Mouse (Mus musculus): Measurements from ENCODE around the gene Rack1.
"Not testable (repeated sequence)": the region's sequence is repeated elsewhere in the genome, so short reads cannot be mapped to it uniquely, and the experiment has no call there.

Rack1 gene

GRCm38 (mm10) chr11:48816800-48817665, 16.9 kb downstream of the Rack1 start, which contains the start of gene Trim41:
Gene Trim41, minus strand, starts transcription at chr11:48817353.
- in situ Hi-C loops (cut with MboI; ENCODE audit: low sequenced_read_pairs) = no loop called here

- in situ Hi-C loops (cut with MboI; ENCODE audit: low sequenced_read_pairs) = no loop called here
These were observed 17.7 kb downstream of the Rack1 start for GRCm38 (mm10) chr11:48817794-48818193.

DNA sequence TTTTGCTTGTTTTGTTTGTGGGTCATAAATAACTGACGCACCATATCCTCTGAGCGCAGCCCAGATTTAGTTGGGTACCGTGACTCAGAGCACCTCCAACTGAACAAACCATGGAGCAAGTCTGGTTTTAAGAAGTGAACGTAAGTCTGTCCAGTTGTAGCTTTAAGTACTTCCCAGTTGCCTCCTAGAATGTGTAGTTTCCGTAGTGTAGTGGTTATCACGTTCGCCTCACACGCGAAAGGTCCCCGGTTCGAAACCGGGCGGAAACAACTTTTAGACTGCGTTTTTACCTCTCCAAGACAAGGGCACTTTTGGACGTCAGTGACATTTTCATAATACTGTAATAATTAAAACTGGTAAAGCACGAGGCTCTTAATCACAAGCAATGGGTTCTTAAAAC, 18.2 kb downstream of the Rack1 start:
- in situ Hi-C loops (cut with MboI; ENCODE audit: low sequenced_read_pairs) = no loop called here

- in situ Hi-C loops (cut with MboI; ENCODE audit: low sequenced_read_pairs) = no loop called here
These were observed 19.6 kb downstream of the Rack1 start for GRCm38 (mm10) chr11:48819614-48820307.

GRCm38 (mm10) chr11:48820308-48820674, 20.2 kb downstream of the Rack1 start:
- in situ Hi-C loops (cut with MboI; ENCODE audit: low sequenced_read_pairs) = no loop called here

DNA sequence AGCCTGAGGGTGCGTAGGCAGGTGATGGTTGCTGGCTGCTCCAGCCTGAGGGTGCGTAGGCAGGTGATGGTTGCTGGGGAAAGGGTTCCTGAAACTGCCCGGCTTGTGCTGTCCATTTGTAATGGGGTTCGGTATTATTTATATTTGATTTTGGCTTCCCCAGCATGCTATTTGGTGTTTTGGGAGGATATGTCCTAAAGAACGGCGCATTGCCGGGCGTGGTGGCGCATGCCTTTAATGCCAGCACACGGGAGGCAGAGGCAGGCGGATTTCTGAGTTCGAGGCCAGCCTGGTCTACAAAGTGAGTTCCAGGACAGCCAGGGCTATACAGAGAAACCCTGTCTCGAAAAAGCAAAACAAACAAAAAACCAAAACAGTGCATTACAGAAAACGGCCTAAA, 21.2 kb downstream of the Rack1 start:
- in situ Hi-C loops (cut with MboI; ENCODE audit: low sequenced_read_pairs) = not testable (repeated sequence)

- in situ Hi-C loops (cut with MboI; ENCODE audit: low sequenced_read_pairs) = no loop called here
These were observed 22.8 kb downstream of the Rack1 start for GRCm38 (mm10) chr11:48822768-48823512.

DNA sequence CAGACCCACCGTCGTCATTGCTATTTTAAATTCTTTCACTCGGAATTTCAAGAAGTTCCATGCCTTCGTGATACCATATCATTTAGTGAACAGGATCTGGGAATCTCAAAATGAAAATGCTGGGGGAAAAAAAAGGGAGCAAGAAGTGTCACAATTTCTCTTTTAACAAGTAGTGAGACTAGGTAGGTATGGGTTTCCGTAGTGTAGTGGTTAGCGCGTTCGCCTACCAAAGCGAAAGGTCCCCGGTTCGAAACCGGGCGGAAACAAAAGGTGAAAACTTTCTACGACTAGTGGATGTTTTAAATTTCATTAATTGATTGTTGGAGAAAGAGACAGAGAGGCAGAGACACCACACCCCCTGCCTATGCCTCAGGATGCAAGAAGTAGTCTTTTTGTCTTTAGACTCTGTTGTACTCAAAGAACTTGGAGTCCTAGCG, 23.4 kb downstream of the Rack1 start:
- in situ Hi-C loops (cut with MboI; ENCODE audit: low sequenced_read_pairs) = no loop called here

DNA sequence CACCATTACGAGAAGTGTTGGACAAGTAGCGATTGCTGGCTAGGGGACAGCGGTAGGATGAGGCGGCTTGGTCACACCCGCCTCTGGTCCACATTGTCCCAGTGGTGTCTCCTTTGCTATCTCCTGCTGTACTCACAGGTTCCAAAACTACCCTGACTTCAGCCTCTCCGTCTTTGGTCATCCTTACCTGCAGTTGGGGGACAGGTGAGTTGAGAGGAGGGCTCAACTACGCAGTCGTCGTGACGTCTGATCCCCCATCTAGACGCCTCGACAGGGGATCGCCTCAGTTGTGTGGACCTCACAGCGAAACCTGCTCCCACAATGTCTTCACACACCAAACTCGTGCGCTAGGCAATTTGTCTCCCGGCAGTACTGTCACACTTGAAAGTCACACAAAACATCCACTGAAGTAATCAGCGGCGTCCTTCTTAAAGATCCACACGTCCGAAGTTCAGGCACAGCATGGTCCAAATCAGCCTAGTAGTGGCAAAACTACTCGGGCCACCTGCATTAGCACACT, 24.2 kb downstream of the Rack1 start:
- in situ Hi-C loops (cut with MboI; ENCODE audit: low sequenced_read_pairs) = no loop called here

DNA sequence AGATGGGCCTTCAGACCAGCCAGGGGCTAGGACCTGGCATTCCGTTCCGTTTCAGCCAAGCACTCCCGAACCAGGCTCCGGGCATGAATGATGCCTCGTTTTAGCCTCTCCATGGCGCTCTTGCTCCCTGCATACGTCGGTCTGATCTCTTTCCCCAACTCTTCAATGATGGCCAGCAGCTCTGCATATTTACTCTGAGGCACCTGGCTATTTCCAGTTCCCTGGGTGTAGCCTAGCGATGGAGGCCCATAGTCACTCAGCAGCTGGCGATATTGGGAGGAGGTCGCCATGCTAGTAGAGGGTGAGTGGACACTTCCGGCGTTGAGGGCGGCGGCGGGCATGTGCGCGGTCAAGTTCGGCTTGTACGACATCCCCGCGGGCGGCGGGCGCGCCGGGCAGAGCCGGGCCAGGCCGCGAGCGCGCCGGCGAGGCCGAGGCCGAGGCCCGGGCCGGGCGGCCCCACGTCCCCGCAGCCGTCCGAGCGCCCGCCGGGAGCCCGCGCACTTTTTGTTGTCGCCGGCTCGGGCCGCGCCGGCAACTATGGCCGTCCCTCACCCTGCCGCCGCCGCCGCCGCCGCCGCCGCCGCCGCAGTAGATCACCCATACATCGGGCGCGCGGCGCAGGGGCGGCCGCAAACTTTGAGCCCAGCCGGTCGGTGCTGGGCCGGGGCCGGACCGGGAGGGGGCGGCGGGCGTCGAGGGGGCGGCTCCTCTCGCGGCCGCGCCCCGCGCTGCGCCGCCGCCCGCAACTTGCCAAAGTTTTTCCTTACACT, 26.0 kb downstream of the Rack1 start, which contains the start of the genes Trim7 and Gm12184:
Gene Trim7 (plus strand): TSS at position 162 of the 773 bp plus-strand sequence.
Gene Gm12184 (minus strand): TSS at position 677 of the 773 bp plus-strand sequence.
- in situ Hi-C loops (cut with MboI; ENCODE audit: low sequenced_read_pairs) = not testable (repeated sequence)

- in situ Hi-C loops (cut with MboI; ENCODE audit: low sequenced_read_pairs) = no loop called here
These were observed 26.6 kb downstream of the Rack1 start for GRCm38 (mm10) chr11:48826752-48827096.

DNA sequence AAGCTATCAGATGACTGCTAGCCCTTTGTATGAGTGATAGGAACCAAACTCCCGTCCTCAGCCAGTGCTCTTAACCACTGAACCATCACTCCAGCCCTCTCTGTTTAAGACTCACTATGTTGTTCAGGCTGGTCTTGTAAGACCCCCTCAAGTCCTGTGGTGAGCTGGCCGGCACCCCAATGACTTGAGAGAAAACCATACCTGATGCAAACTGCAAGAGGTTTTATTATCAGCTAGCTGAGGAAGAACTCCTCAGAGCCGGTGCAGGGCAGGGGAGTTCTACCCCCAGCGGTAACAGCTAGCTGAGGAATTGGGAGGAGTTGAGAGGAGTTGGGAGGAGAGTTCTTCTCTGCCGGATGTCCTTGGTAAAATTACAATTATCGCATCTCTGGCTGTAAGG, 27.8 kb downstream of the Rack1 start:
- in situ Hi-C loops (cut with MboI; ENCODE audit: low sequenced_read_pairs) = no loop called here

- in situ Hi-C loops (cut with MboI; ENCODE audit: low sequenced_read_pairs) = no loop called here
These were observed 30.1 kb downstream of the Rack1 start for GRCm38 (mm10) chr11:48830279-48830678.

DNA sequence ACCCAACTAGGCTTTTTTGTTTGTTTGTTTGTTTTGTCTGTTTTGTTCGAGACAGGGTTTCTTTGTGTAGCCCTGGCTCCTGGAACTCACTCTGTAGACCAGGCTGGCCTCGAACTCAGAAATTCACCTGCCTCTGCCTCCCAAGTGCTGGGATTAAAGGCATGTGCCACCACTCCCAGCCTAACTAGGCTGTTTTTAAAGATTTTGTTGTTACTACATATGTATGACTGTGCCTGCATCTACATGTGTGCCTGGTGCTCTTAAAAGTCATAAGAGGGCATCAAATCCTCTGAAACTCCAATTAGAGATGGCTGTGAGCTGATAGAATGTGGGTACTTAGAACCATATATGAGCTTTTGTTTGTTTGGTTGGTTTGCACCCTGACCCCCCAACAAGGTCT, 31.1 kb downstream of the Rack1 start:
- in situ Hi-C loops (cut with MboI; ENCODE audit: low sequenced_read_pairs) = no loop called here

- in situ Hi-C loops (cut with MboI; ENCODE audit: low sequenced_read_pairs) = no loop called here
These were observed 33.1 kb downstream of the Rack1 start for GRCm38 (mm10) chr11:48833078-48833730.

DNA sequence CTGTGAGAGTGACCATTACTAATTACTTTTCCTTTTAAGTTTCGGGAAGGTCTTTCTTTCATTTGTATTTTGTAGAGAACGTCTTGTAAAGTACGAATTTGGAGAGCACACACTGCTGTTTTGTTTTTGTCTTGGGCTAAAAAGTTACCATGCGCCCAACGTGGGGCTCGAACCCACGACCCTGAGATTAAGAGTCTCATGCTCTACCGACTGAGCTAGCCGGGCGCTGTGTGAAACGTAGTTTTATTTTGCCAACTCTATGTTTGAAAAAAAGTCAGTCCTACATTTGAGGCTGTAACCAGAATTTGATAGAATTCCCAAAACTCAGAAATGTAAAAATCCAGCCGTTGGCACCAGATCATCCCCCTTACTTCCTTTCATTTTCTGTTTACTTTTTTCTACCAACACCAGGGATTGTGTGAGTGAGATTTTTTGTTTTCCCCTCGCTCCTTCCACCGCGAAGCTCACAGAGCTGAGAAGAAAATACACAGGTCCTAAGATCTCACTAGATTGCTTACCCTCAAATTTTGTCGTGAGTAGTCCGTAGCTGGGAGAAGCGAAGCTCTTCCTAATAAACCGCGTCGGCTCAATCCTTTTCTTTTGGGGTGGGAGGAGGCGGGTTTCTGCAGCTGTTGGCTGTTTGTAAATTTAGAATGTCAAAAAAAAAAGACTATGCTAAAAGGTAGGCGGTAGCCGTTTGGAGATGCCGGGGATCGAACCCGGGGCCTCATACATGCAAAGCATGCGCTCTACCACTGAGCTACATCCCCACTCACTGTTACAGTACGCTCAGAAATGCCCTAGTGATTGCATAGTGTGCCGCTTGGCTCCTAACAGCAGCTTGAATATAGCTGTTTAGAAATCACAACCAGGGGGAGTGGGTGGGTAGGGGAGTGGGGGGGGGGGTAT, 33.9 kb downstream of the Rack1 start:
- in situ Hi-C loops (cut with MboI; ENCODE audit: low sequenced_read_pairs) = no loop called here

- in situ Hi-C loops (cut with MboI; ENCODE audit: low sequenced_read_pairs) = no loop called here
These were observed 35.8 kb downstream of the Rack1 start for GRCm38 (mm10) chr11:48835923-48836322.

GRCm38 (mm10) chr11:48836990-48837309, 36.8 kb downstream of the Rack1 start:
- in situ Hi-C loops (cut with MboI; ENCODE audit: low sequenced_read_pairs) = no loop called here
